Mouse (Mus musculus) right cerebral cortex, postnatal 4 days (tissue): ENCODE results near the gene Fancc.
A peak's percentile ranks its signal among the peaks of the same experiment; 100 is the strongest.

Source experiments
- DNase-seq: peaks from one replicate; pipeline ENCODE4 v3.0.0-alpha.2; 2022

Fancc gene

GRCm38 (mm10) chr13:63239877-63240671 lies 257.0 kb downstream of the Fancc start:
- peak; percentile 62 for DNase-seq

- no peak for DNase-seq
These were observed 257.7 kb downstream of the Fancc start for GRCm38 (mm10) chr13:63239301-63239804.

- DNase-seq = no peak
These were observed 259.0 kb downstream of the Fancc start for GRCm38 (mm10) chr13:63238045-63238444.

GRCm38 (mm10) chr13:63236159-63236893 lies 260.8 kb downstream of the Fancc start:
- no peak for DNase-seq

GRCm38 (mm10) chr13:63235551-63235950 lies 261.5 kb downstream of the Fancc start:
- no peak for DNase-seq
